Mouse (Mus musculus) E14TG2a.4 (cell line): ENCODE measurements around the gene Arfgap2.

Experiments
- H3K27me3 ChIP-seq: 2 replicates; pipeline ENCODE4 v1.6.1; 2014; ENCODE audit warnings: low read length, control low read depth; ENCODE audit not compliant: insufficient read depth
- H3K36me3 ChIP-seq: 2 replicates; pipeline ENCODE4 v1.6.1; 2014; ENCODE audit warnings: low read length, control low read depth; ENCODE audit not compliant: insufficient read depth
- H3K4me1 ChIP-seq: replicated peaks from 2 replicates; pipeline ENCODE4 v1.6.1; 2014; ENCODE audit warnings: low read depth, low read length, control low read depth
- H3K4me3 ChIP-seq: replicated peaks from 2 replicates; pipeline ENCODE4 v1.5.1; 2014; ENCODE audit warnings: mild to moderate bottlenecking, low read length
- H3K9me3 ChIP-seq: 2 replicates; pipeline ENCODE4 v1.6.1; 2014; ENCODE audit warnings: low read length, control low read depth
- CTCF ChIP-seq: conservative IDR thresholded peaks from 2 replicates; pipeline ENCODE4 v1.5.1; 2014; ENCODE audit warnings: low read length
- NANOG ChIP-seq: IDR thresholded peaks from 2 replicates; pipeline ENCODE4 v1.6.1; 2014; ENCODE audit warnings: borderline replicate concordance, low read length, mixed read lengths
- POU5F1 ChIP-seq: IDR thresholded peaks from 2 replicates; pipeline ENCODE4 v1.6.1; 2014; ENCODE audit warnings: low read length, borderline replicate concordance

The Arfgap2 gene

DNA sequence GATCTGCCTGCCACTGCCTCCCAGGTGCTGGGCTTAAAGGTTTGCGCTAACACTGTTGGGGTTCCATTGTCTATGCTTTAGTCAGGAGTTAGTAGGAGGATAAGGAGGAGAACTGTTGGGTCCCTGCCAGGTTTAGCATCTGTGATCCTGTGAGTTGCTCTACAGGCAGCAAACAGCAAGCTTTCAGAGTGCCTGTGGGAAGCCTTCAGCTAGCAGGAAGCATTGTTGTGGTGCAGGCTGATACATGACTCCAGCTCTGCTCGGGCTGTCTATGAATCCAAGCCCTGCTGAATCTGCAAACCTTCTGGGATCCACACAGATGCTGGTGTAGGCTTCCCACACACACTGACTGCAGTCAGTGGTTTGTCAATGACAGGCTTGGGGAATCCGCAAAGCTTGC is 21.4 kb upstream of the Arfgap2 start:
- H3K36me3 ChIP-seq, result no peaks in the 10 kb centered on the region
- peaks cover 5% of the 10 kb centered on the region; the same call in 1 of the 2 replicates for H3K4me1 ChIP-seq
- TF ChIP-seq CTCF (no peak), POU5F1 (no peak)
- H3K4me3 ChIP-seq, result no peak overlapping the region
- H3K9me3 ChIP-seq, result peaks cover 10% of the 10 kb centered on the region; the same call in 1 of the 2 replicates
- H3K27me3 ChIP-seq, result no peaks in the 10 kb centered on the region

GRCm38 (mm10) chr2:91244557-91245228 is 20.1 kb upstream of the Arfgap2 start:
- H3K27me3 ChIP-seq, result no peaks in the 10 kb centered on the region
- H3K4me3 ChIP-seq, result no peak overlapping the region
- TF ChIP-seq CTCF (no peak), POU5F1 (no peak), NANOG (no peak)
- H3K4me1 ChIP-seq, result peaks cover 5% of the 10 kb centered on the region; the same call in 1 of the 2 replicates
- H3K36me3 ChIP-seq, result no peaks in the 10 kb centered on the region
- peaks cover 10% of the 10 kb centered on the region; the same call in 1 of the 2 replicates for H3K9me3 ChIP-seq

DNA sequence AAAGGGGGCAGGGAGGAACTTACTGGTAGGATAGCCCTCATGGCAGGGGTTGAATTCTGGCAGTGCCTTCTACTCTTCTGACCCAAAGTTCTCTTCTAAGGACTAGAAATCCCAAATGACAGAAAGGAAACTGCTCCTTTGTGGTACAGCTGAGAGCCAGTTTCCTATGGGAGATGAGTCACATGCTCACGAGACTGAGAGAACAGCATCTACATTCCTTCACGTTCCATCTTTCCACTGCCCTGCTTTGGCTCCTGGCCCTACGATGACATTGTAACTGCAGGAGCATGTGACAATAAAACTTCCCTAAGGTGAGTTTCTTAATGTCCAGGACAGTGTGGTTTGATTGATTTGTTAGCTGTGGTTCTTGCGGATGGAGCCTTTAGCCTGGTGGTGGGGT is 16.4 kb upstream of the Arfgap2 start:
- H3K27me3 ChIP-seq, result peaks cover 24% of the 10 kb centered on the region
- H3K9me3 ChIP-seq, result peaks cover 10% of the 10 kb centered on the region; the same call in 1 of the 2 replicates
- H3K4me3 ChIP-seq, result no peak overlapping the region
- H3K36me3 ChIP-seq, result no peaks in the 10 kb centered on the region
- H3K4me1 ChIP-seq, result peaks cover 3% of the 10 kb centered on the region; the same call in 1 of the 2 replicates
- TF ChIP-seq CTCF (no peak), POU5F1 (no peak), NANOG (no peak)

DNA sequence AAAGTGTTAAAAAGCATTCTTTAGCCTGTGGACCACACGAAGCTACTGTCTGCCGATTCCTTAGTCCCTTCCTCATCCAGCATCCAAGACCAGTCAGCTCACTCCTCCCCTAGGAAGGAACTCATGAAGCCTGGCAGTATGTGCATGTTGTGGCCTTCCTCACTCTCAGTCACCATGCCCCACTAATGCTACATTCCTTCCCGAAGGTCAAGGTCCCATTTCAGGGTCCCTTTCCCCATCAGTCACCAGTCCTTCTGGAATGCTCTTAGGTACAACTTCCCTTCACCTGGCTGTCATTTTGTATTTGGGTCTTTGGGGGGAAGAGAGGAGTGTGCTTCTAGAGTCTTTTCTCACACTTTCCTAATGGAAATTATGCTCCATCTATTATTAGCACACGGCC is 12.8 kb upstream of the Arfgap2 start:
- no peaks in the 10 kb centered on the region for H3K36me3 ChIP-seq
- no peak for TF ChIP-seq POU5F1
- no peak for TF ChIP-seq CTCF
- TF ChIP-seq NANOG, result no peak
- H3K4me3 ChIP-seq, result no peak overlapping the region
- H3K27me3 ChIP-seq, result peaks cover 60% of the 10 kb centered on the region
- peaks cover 16% of the 10 kb centered on the region for H3K4me1 ChIP-seq
- peaks cover 10% of the 10 kb centered on the region; the same call in 1 of the 2 replicates for H3K9me3 ChIP-seq

- Histone ChIP-seq H3K4me3 (no peak overlapping the region), H3K9me3 (peaks cover 8% of the 10 kb centered on the region; the same call in 1 of the 2 replicates), H3K27me3 (peaks cover 65% of the 10 kb centered on the region), H3K36me3 (no peaks in the 10 kb centered on the region), H3K4me1 (peaks cover 20% of the 10 kb centered on the region)
- TF ChIP-seq POU5F1 (no peak), NANOG (no peak), CTCF (no peak)
These were observed 12.3 kb upstream of the Arfgap2 start for GRCm38 (mm10) chr2:91252512-91252911.

DNA sequence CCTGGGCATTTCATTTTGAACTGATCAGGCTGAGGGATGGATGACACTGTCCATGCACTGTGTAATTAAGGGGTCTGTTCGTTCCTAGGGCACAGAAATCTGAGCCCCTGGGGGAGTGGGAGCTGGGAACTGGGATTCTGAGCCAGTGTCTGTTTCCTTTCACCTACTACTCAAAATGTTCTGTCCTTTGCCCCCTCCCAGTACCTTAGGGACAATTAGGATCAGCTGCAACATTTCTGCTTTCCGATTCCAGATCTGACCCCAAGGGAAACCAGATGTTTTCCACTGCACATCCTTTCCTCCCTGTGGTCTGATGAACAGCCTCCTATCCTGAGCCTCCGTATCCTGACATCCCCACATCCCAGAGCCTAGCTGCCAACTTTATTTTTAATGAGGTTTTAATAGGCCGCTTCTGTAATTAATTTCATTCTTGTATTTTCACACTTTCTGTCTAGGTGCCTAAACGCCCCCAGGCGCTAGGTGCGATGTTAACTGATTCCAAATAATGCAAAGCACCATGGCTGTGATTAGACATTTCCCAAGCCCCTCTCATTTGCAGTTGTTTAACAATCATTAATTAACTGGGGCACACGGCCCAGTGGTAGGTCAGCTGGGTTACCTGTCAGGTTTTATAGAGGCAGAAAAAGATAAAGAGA is 9.9 kb upstream of the Arfgap2 start:
- no peak overlapping the region for H3K4me3 ChIP-seq
- H3K9me3 ChIP-seq, result no peaks in the 10 kb centered on the region
- no peaks in the 10 kb centered on the region for H3K36me3 ChIP-seq
- H3K27me3 ChIP-seq, result peaks cover 87% of the 10 kb centered on the region
- TF ChIP-seq POU5F1 (no peak), NANOG (no peak), CTCF (no peak)
- H3K4me1 ChIP-seq, result peaks cover 31% of the 10 kb centered on the region

DNA sequence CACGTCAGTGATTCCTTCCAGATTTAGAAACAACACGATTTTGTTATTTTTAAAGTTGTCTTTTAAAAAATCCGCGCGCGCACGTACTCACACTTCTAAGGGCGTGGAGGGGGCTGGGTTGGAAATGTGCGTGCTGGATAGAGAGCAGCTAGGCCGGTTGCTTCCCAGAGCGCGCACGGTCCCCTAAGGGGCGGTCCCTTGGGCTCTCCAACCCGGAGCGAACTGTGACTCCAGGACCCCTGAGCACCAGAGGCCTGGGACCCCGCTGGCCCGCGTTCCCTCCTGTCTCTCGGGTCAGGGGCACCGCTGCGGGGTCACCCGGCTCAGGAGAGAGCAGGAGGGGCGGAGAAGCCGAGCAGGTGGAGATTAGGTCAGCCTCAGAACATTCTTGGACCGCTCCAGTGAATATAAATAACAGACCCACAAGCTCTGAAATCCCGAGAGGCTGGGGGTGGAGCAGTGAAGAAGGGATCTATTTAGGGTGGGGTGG is 9.1 kb upstream of the Arfgap2 start, which contains the start of gene Pacsin3:
Gene Pacsin3 (plus strand): TSS at position 294 of the 490 bp plus-strand sequence.
- TF ChIP-seq POU5F1 (no peak), CTCF (no peak), NANOG (no peak)
- H3K4me3 ChIP-seq, result peak within 1 kb of the TSS; percentile 87
- no peaks in the 10 kb centered on the region for H3K36me3 ChIP-seq
- no peaks in the 10 kb centered on the region for H3K9me3 ChIP-seq
- peaks cover 39% of the 10 kb centered on the region for H3K4me1 ChIP-seq
- H3K27me3 ChIP-seq, result peaks cover 95% of the 10 kb centered on the region

- no peaks in the 10 kb centered on the region for H3K36me3 ChIP-seq
- H3K4me1 ChIP-seq, result peaks cover 47% of the 10 kb centered on the region
- TF ChIP-seq CTCF (no peak), POU5F1 (no peak), NANOG (no peak)
- peak overlapping the region; percentile 87 for H3K4me3 ChIP-seq
- peaks cover 97% of the 10 kb centered on the region for H3K27me3 ChIP-seq
- no peaks in the 10 kb centered on the region for H3K9me3 ChIP-seq
These were observed 8.3 kb upstream of the Arfgap2 start for GRCm38 (mm10) chr2:91256256-91257125.
